Mouse (Mus musculus) MEL (cell line): Measurements from ENCODE around the gene Gbp10.
"Not testable (repeated sequence)": the region's sequence is repeated elsewhere in the genome, so short reads cannot be mapped to it uniquely, and the experiment has no call there.

ENCODE experiments used
- CHD2 ChIP-seq: IDR thresholded peaks from 2 replicates; pipeline ENCODE4 v1.6.1; 2011; ENCODE audit warnings: low read length, improper control_type of control experiment
- CTCF ChIP-seq, 3 experiments: IDR thresholded peaks in 2 of 3; conservative IDR thresholded peaks in 1 of 3; 2 replicates each; pipeline ENCODE4 v1.5.1; 2011 to 2012; ENCODE audit warnings: low read length in 3 of 3, low read depth in 2 of 3, mild to moderate bottlenecking in 2 of 3, improper control_type of control experiment in 1 of 3, inconsistent platforms in 1 of 3, mixed read lengths in 1 of 3, moderate library complexity in 1 of 3; ENCODE audit not compliant: control insufficient read depth in 1 of 3, insufficient read depth in 1 of 3, poor library complexity in 1 of 3, severe bottlenecking in 1 of 3
- HCFC1 ChIP-seq: IDR thresholded peaks from 2 replicates; pipeline ENCODE4 v1.6.1; 2012; ENCODE audit warnings: low read depth, mild to moderate bottlenecking, inconsistent platforms, low read length, improper control_type of control experiment, moderate library complexity
- KAT2A ChIP-seq: conservative IDR thresholded peaks from 2 replicates; pipeline ENCODE4 v1.6.1; 2012; ENCODE audit warnings: low read depth, low read length, improper control_type of control experiment, inconsistent platforms
- MAFK ChIP-seq: IDR thresholded peaks from 2 replicates; pipeline ENCODE4 v1.6.1; 2011; ENCODE audit warnings: low read depth, mild to moderate bottlenecking, low read length, improper control_type of control experiment, borderline replicate concordance
- MYB ChIP-seq: IDR thresholded peaks from 2 replicates; pipeline ENCODE4 v1.6.1; 2011; ENCODE audit warnings: mild to moderate bottlenecking, low read depth, low read length, improper control_type of control experiment
- RAD21 ChIP-seq: IDR thresholded peaks from 2 replicates; pipeline ENCODE4 v1.6.1; 2011; ENCODE audit warnings: mild to moderate bottlenecking, low read depth, low read length, improper control_type of control experiment
- USF1 ChIP-seq: IDR thresholded peaks from 2 replicates; pipeline ENCODE4 v1.6.1; 2014; ENCODE audit warnings: low read depth, mild to moderate bottlenecking, inconsistent platforms, low read length, improper control_type of control experiment, moderate library complexity

DNA sequence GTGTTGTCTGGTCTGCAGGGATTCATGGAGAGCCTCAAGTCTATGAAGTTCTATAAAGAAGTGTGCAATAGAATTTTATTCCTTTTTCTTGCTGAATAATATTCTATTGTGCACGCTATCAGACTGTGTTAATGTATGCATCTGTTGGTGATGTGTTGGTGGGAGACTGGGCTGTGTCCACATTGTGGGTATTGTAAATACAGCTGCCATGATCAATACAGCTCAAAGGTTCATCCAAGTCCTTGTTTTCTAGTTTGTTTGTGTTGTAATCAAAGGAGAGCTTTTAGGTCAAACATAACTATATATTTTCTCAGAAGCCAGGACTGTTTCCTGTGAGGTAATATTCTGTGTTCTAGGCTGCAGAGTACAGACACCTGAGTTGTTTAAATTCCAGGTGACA, 40.2 kb downstream of the Gbp10 start:
- TF ChIP-seq USF1; HCFC1; KAT2A; MYB; MAFK; RAD21; CHD2; CTCF (IDR thresholded peaks at IDR 0.05 in 2 of 3, conservative IDR thresholded peaks at IDR 0.05 in 1 of 3; ENCODE audit: control insufficient read depth in 1 of 3, insufficient read depth in 1 of 3, low read depth in 2 of 3, low read length in 3 of 3, poor library complexity in 1 of 3, severe bottlenecking in 1 of 3): not testable (repeated sequence)
